Mouse (Mus musculus): Measurements from ENCODE around the gene Ptges3.

DNA sequence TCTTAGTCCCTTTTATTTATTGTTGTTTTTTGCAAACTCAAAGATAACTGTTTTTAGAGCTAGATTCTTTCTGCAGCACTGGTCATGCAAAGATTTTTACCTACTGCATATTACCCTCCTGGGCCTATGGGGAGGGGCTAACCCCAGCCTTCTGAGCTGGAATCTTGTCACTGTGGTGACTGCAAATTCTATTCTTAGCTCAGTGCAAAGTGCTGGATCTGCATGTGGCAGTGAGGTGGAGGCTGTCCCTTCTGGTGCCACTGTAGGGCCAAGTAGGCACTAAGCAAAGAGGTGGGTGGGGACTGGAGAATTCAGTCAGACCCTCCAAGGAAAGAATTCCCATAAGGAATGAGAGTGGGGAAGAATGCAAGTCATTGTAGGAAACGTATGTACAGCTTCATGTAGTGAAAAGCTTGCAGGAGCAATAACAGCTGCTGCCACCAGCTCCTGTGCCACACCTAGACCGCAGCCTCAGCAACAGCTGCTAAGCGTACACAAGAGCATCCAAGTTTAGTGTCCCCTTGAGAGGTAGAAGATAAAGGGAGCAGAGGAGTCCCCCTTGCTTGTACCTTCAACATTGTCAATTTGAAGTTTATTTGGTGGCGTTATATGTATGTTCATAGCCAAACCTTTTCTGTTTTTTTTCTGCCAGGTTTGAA, 51.5 kb downstream of the Ptges3 start:
- TF ChIP-seq CTCF (IDR thresholded peaks at IDR 0.05; ENCODE audit: borderline replicate concordance, extremely low read depth, insufficient read depth, insufficient read length): no peak
- no peak for TF ChIP-seq POLR2A (IDR thresholded peaks at IDR 0.05; ENCODE audit: borderline replicate concordance, extremely low read depth, insufficient read depth, insufficient read length, poor library complexity, severe bottlenecking)
